Mouse (Mus musculus) heart, embryonic 16.5 days (tissue): ENCODE data around the gene Gpx3. TPM values are rescaled to one million over a fixed set of nuclear protein-coding genes. Genes with fewer than 3 reads are reported as not detected.

Source experiments
- ATAC-seq: fragments of 200-750 bp; cut with Nextera tagmentation; replicated peaks from 2 replicates; pipeline ENCODE4 v1.8.0; 2017; ENCODE audit warnings: moderate number of reproducible peaks; ENCODE audit not compliant: insufficient read depth, low FRiP score; ENCODE audit errors: extremely low read depth
- H3K27ac ChIP-seq: fragments of 300-500 bp; sonication (generic); 2 replicates; pipeline ENCODE4 v1.5.1; 2014; ENCODE audit warnings: mild to moderate bottlenecking, low read length, control low read depth, moderate library complexity
- H3K27me3 ChIP-seq: fragments of 300-500 bp; sonication (generic); 2 replicates; pipeline ENCODE4 v1.6.1; 2014; ENCODE audit warnings: low read length, mixed read lengths; ENCODE audit not compliant: control insufficient read depth, insufficient read depth
- H3K36me3 ChIP-seq: fragments of 300-500 bp; sonication (generic); 2 replicates; pipeline ENCODE4 v1.6.1; 2014; ENCODE audit not compliant: control insufficient read depth, insufficient read depth
- H3K4me1 ChIP-seq: fragments of 300-500 bp; sonication (generic); 2 replicates; pipeline ENCODE4 v1.6.1; 2014; ENCODE audit warnings: low read length, mixed read lengths; ENCODE audit not compliant: control insufficient read depth, insufficient read depth
- H3K4me2 ChIP-seq: fragments of 300-500 bp; sonication (generic); 2 replicates; pipeline ENCODE4 v1.6.1; 2014; ENCODE audit warnings: low read depth, mild to moderate bottlenecking, control low read depth, low read length
- H3K4me3 ChIP-seq: fragments of 300-500 bp; sonication (generic); 2 replicates; pipeline ENCODE4 v1.5.1; 2014; ENCODE audit warnings: mild to moderate bottlenecking, control low read depth, low read length
- H3K9ac ChIP-seq: fragments of 300-500 bp; sonication (generic); 2 replicates; pipeline ENCODE4 v1.6.1; 2014; ENCODE audit warnings: low read length, control low read depth
- H3K9me3 ChIP-seq: fragments of 300-500 bp; sonication (generic); replicated peaks from 2 replicates; pipeline ENCODE4 v1.6.1; 2016; ENCODE audit warnings: low read length; ENCODE audit not compliant: control insufficient read depth
- WGBS: fragments of 180-500 bp; shearing (Covaris S2); extraction: QIAGEN DNeasy Blood & Tissue Kit; methylation state at CpG from one replicate; pipeline ENCODE4 v1.1.7; 2014; 5-methylcytosine and 5-hydroxymethylcytosine counted together
- polyA plus RNA-seq: library from polyadenylated mRNA; unstranded; fragments of >200 nt; fragmentation: Nextera tagmentation; extraction: Ambion mirVana; gene quantifications from 2 replicates; pipeline ENCODE4 v1.2.1, GENCODE M21; 2015

Gene Gpx3
- polyA plus RNA-seq, 1 experiment from 2014 or later, result 1,022 TPM

GRCm38 (mm10) chr11:54878893-54879292, 23.4 kb upstream of the Gpx3 start:
- Histone ChIP-seq H3K4me3 (no peak overlapping the region), H3K27me3 (no peaks in the 10 kb centered on the region), H3K9ac (no peak overlapping the region), H3K36me3 (peaks cover 4% of the 10 kb centered on the region), H3K9me3 (no peaks in the 10 kb centered on the region), H3K4me2 (no peak overlapping the region), H3K27ac (no peak overlapping the region), H3K4me1 (peaks cover 32% of the 10 kb centered on the region)
- no peak for ATAC-seq
- WGBS, result 72% methylated on average over 6 of the region's 6 CpGs

GRCm38 (mm10) chr11:54879434-54879833, 22.8 kb upstream of the Gpx3 start:
- ATAC-seq, result peak; percentile 83
- H3K4me2 ChIP-seq, result no peak overlapping the region
- H3K27ac ChIP-seq, result peak overlapping the region; percentile 90
- H3K9ac ChIP-seq, result peak overlapping the region; percentile 43
- no peaks in the 10 kb centered on the region for H3K9me3 ChIP-seq
- H3K36me3 ChIP-seq, result no peaks in the 10 kb centered on the region
- H3K4me3 ChIP-seq, result no peak overlapping the region
- H3K4me1 ChIP-seq, result peaks cover 33% of the 10 kb centered on the region
- 11% methylated on average over 4 of the region's 4 CpGs for WGBS
- H3K27me3 ChIP-seq, result no peaks in the 10 kb centered on the region

GRCm38 (mm10) chr11:54879922-54880321, 22.3 kb upstream of the Gpx3 start:
- peak; percentile 45 for ATAC-seq
- peak overlapping the region; percentile 43 for H3K9ac ChIP-seq

GRCm38 (mm10) chr11:54881051-54881474, 21.2 kb upstream of the Gpx3 start:
- Histone ChIP-seq H3K27me3 (no peaks in the 10 kb centered on the region), H3K9me3 (no peaks in the 10 kb centered on the region), H3K27ac (peak overlapping the region; percentile 90), H3K9ac (peak overlapping the region; percentile 30; the same call in 1 of the 2 replicates), H3K36me3 (no peaks in the 10 kb centered on the region), H3K4me1 (peaks cover 42% of the 10 kb centered on the region), H3K4me2 (no peak overlapping the region), H3K4me3 (no peak overlapping the region)
- ATAC-seq, result no peak; the same call in 1 of the 2 replicates
- 12% methylated on average over 2 of the region's 2 CpGs for WGBS

More at GRCm38 (mm10) chr11:54879922-54880321, 22.3 kb upstream of the Gpx3 start:
- H3K36me3 ChIP-seq, result no peaks in the 10 kb centered on the region
- H3K9me3 ChIP-seq, result no peaks in the 10 kb centered on the region
- peak overlapping the region; percentile 11; the same call in 1 of the 2 replicates for H3K4me2 ChIP-seq
- H3K4me1 ChIP-seq, result peaks cover 38% of the 10 kb centered on the region
- no peak overlapping the region for H3K4me3 ChIP-seq
- no peaks in the 10 kb centered on the region for H3K27me3 ChIP-seq
- H3K27ac ChIP-seq, result peak overlapping the region; percentile 90
- WGBS, result 17% methylated on average over 10 of the region's 10 CpGs

GRCm38 (mm10) chr11:54882671-54883070, 19.6 kb upstream of the Gpx3 start:
- H3K9me3 ChIP-seq, result no peaks in the 10 kb centered on the region
- no peak overlapping the region for H3K4me2 ChIP-seq
- H3K4me1 ChIP-seq, result peaks cover 42% of the 10 kb centered on the region
- no peaks in the 10 kb centered on the region for H3K36me3 ChIP-seq
- no peak overlapping the region for H3K4me3 ChIP-seq
- peak overlapping the region; percentile 84 for H3K27ac ChIP-seq
- ATAC-seq, result 0 out of 2 replicates have a peak, but pooled peaks have one; percentile 55
- H3K27me3 ChIP-seq, result no peaks in the 10 kb centered on the region
- WGBS, result 14% methylated on average over 8 of the region's 8 CpGs
- H3K9ac ChIP-seq, result 0 out of 2 replicates have a peak overlapping the region, but pooled peaks have one; percentile 33

DNA sequence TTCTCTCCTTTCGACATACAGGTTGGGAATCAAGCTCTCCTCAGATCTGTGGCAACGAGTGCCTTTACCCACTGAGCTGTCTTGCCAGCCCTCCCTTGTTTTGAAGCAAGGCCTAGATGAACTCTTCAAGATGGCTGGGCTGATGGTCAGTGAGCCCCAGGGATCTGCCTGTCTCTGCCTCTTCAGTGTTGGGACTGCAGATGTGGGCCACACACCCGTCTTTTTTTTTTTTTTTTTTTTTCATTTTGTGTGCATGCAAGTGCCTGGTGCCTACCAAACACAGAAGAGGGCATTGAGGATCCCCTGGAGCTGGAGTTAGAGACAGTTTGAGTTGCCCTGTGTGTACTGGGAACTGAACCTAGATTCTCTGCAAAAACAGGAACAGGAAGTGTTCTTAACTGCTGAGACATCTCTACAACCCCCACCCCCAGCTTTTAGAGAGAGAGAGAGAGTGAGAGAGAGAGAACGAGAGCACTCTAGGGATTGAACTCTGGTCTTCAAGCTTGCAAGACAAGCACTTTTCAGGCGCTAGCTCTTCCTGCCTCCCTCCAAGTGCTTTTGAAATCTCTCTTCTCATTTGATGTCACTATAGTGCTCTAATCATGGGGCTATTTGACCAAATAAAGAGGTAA, 17.9 kb upstream of the Gpx3 start:
- Histone ChIP-seq H3K4me2 (no peak overlapping the region), H3K9ac (no peak overlapping the region), H3K27me3 (no peaks in the 10 kb centered on the region), H3K9me3 (no peaks in the 10 kb centered on the region), H3K27ac (peak overlapping the region; percentile 70), H3K4me1 (peaks cover 42% of the 10 kb centered on the region), H3K36me3 (no peaks in the 10 kb centered on the region), H3K4me3 (no peak overlapping the region)
- 77% methylated on average over 5 of the region's 5 CpGs for WGBS
- no peak for ATAC-seq

GRCm38 (mm10) chr11:54884937-54885336, 17.3 kb upstream of the Gpx3 start:
- Histone ChIP-seq H3K36me3 (no peaks in the 10 kb centered on the region), H3K4me3 (no peak overlapping the region), H3K27ac (peak overlapping the region; percentile 70), H3K9me3 (no peaks in the 10 kb centered on the region), H3K4me2 (no peak overlapping the region), H3K9ac (0 out of 2 replicates have a peak overlapping the region, but pooled peaks have one; percentile 14), H3K4me1 (peaks cover 37% of the 10 kb centered on the region), H3K27me3 (no peaks in the 10 kb centered on the region)
- 26% methylated on average over 5 of the region's 5 CpGs for WGBS
- ATAC-seq, result peak; percentile 50

GRCm38 (mm10) chr11:54885406-54885805, 16.8 kb upstream of the Gpx3 start:
- H3K27me3 ChIP-seq, result no peaks in the 10 kb centered on the region
- H3K9me3 ChIP-seq, result no peaks in the 10 kb centered on the region
- no peaks in the 10 kb centered on the region for H3K36me3 ChIP-seq
- 97% methylated on average over 2 of the region's 2 CpGs for WGBS
- ATAC-seq, result no peak
- H3K4me2 ChIP-seq, result no peak overlapping the region
- H3K9ac ChIP-seq, result no peak overlapping the region
- H3K27ac ChIP-seq, result 0 out of 2 replicates have a peak overlapping the region, but pooled peaks have one; percentile 1
- H3K4me1 ChIP-seq, result peaks cover 32% of the 10 kb centered on the region
- no peak overlapping the region for H3K4me3 ChIP-seq

GRCm38 (mm10) chr11:54887927-54888326, 14.3 kb upstream of the Gpx3 start:
- Histone ChIP-seq H3K4me1 (peaks cover 12% of the 10 kb centered on the region), H3K9ac (no peak overlapping the region), H3K36me3 (no peaks in the 10 kb centered on the region), H3K4me2 (no peak overlapping the region), H3K27ac (no peak overlapping the region), H3K4me3 (no peak overlapping the region), H3K27me3 (no peaks in the 10 kb centered on the region), H3K9me3 (no peaks in the 10 kb centered on the region)
- WGBS, result 60% methylated on average over 6 of the region's 6 CpGs
- ATAC-seq, result no peak
